Mouse (Mus musculus): ENCODE results near the gene Lin28a. TPM values are rescaled to one million over a fixed set of nuclear protein-coding genes. Genes with fewer than 3 reads are reported as not detected.

The Lin28a gene
- polyA plus RNA-seq, 1 experiment from 2014 or later: 0.37 TPM

- no peak for ATAC-seq (ENCODE audit: low FRiP score)
These were observed 33.9 kb upstream of the Lin28a start for GRCm38 (mm10) chr4:134052560-134052959.

GRCm38 (mm10) chr4:134051912-134052311, 33.3 kb upstream of the Lin28a start:
- 90% methylated on average over 5 of the region's 5 CpGs for WGBS
- no peak overlapping the region for H3K4me2 ChIP-seq
- peaks cover 7% of the 10 kb centered on the region; the same call in 1 of the 2 replicates for H3K4me1 ChIP-seq
- H3K9ac ChIP-seq (replicated peaks): no peak overlapping the region
- H3K27me3 ChIP-seq (replicated peaks): no peaks in the 10 kb centered on the region
- H3K36me3 ChIP-seq: no peaks in the 10 kb centered on the region
- no peaks in the 10 kb centered on the region for H3K9me3 ChIP-seq (replicated peaks)
- H3K27ac ChIP-seq (replicated peaks): no peak overlapping the region
- no peak overlapping the region for H3K4me3 ChIP-seq (replicated peaks)
- ATAC-seq (ENCODE audit: low FRiP score): no peak

More at GRCm38 (mm10) chr4:134052560-134052959, 33.9 kb upstream of the Lin28a start:
- no peaks in the 10 kb centered on the region for H3K9me3 ChIP-seq (replicated peaks)
- no peak overlapping the region for H3K4me2 ChIP-seq
- no peak overlapping the region for H3K4me3 ChIP-seq (replicated peaks)
- 30% methylated on average over 8 of the region's 8 CpGs for WGBS
- no peaks in the 10 kb centered on the region for H3K27me3 ChIP-seq (replicated peaks)
- peaks cover 7% of the 10 kb centered on the region; the same call in 1 of the 2 replicates for H3K4me1 ChIP-seq
- H3K9ac ChIP-seq (replicated peaks): no peak overlapping the region
- no peak overlapping the region for H3K27ac ChIP-seq (replicated peaks)
- H3K36me3 ChIP-seq: no peaks in the 10 kb centered on the region

DNA sequence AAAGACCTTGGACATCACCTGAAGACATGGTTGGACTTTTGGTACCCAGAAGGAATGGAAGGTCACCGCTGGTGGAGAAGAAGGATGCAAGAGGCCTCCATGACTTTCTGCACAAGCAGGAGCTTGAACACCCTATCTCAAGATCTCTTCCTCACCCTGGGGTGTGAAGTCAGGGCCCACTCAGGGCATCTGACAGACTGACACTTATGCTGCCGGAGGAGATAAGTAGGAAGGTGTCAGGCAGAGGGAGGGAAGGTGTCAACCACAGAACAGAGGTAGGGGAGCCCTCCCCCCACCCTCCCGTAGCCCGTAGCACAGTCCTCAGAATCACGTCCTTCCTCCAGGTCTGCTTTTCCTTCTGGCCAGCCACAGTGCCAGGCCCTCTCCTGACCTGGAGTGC, 29.0 kb upstream of the Lin28a start:
- no peaks in the 10 kb centered on the region for H3K36me3 ChIP-seq
- no peaks in the 10 kb centered on the region for H3K27me3 ChIP-seq (replicated peaks)
- no peaks in the 10 kb centered on the region for H3K9me3 ChIP-seq (replicated peaks)
- no peak overlapping the region for H3K4me3 ChIP-seq (replicated peaks)
- H3K4me2 ChIP-seq: no peak overlapping the region
- 88% methylated on average over 5 of the region's 5 CpGs for WGBS
- no peak overlapping the region for H3K27ac ChIP-seq (replicated peaks)
- H3K4me1 ChIP-seq: peaks cover 3% of the 10 kb centered on the region; the same call in 1 of the 2 replicates
- no peak overlapping the region for H3K9ac ChIP-seq (replicated peaks)
- no peak for ATAC-seq (ENCODE audit: low FRiP score)

- H3K36me3 ChIP-seq: no peaks in the 10 kb centered on the region
- ATAC-seq (ENCODE audit: low FRiP score): no peak
- H3K9ac ChIP-seq (replicated peaks): no peak overlapping the region
- H3K4me2 ChIP-seq: no peak overlapping the region
- no peak overlapping the region for H3K4me3 ChIP-seq (replicated peaks)
- H3K27me3 ChIP-seq (replicated peaks): no peaks in the 10 kb centered on the region
- peaks cover 4% of the 10 kb centered on the region; the same call in 1 of the 2 replicates for H3K4me1 ChIP-seq
- no peaks in the 10 kb centered on the region for H3K9me3 ChIP-seq (replicated peaks)
- 61% methylated on average over 2 of the region's 2 CpGs for WGBS
- no peak overlapping the region for H3K27ac ChIP-seq (replicated peaks)
These were observed 24.4 kb upstream of the Lin28a start for GRCm38 (mm10) chr4:134043041-134043440.

- H3K9ac ChIP-seq (replicated peaks): no peak overlapping the region
- WGBS: 52% methylated on average over 9 of the region's 9 CpGs
- no peak overlapping the region for H3K4me2 ChIP-seq
- no peak overlapping the region for H3K4me3 ChIP-seq (replicated peaks)
- H3K27ac ChIP-seq (replicated peaks): no peak overlapping the region
- peaks cover 4% of the 10 kb centered on the region; the same call in 1 of the 2 replicates for H3K4me1 ChIP-seq
- H3K27me3 ChIP-seq (replicated peaks): no peaks in the 10 kb centered on the region
- ATAC-seq (ENCODE audit: low FRiP score): no peak
- no peaks in the 10 kb centered on the region for H3K36me3 ChIP-seq
- H3K9me3 ChIP-seq (replicated peaks): no peaks in the 10 kb centered on the region
These were observed 22.9 kb upstream of the Lin28a start for GRCm38 (mm10) chr4:134041317-134042123.

GRCm38 (mm10) chr4:134035953-134036352, 17.3 kb upstream of the Lin28a start:
- Histone ChIP-seq H3K4me1 (peaks cover 5% of the 10 kb centered on the region; the same call in 1 of the 2 replicates), H3K27me3 (replicated peaks) (no peaks in the 10 kb centered on the region), H3K9me3 (replicated peaks) (no peaks in the 10 kb centered on the region), H3K4me2 (peak overlapping the region; percentile 33; the same call in 1 of the 2 replicates), H3K9ac (replicated peaks) (no peak overlapping the region; the same call in 1 of the 2 replicates), H3K36me3 (no peaks in the 10 kb centered on the region), H3K27ac (replicated peaks) (no peak overlapping the region), H3K4me3 (replicated peaks) (no peak overlapping the region)
- 4% methylated on average over 16 of the region's 16 CpGs for WGBS
- ATAC-seq (ENCODE audit: low FRiP score): no peak

DNA sequence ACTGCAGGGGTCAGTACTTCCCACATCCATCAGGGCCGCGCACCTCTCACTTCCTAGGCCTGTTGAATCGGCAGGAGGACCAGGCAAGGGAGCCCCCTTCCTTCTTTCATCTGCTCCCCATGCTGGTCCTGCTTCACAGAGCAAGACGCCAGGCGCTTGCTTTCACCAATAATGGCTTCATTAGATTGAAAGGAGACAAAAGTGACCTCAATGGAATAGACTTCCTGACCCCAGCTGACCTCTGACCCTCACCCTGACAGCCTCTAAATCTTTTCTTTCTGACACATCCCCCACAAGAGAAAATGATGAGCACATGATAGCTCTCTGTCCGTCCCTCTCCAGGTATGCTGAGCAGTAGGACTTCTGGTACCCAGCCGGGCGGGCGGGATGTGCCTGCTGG, 7.2 kb upstream of the Lin28a start:
- Histone ChIP-seq H3K27ac (replicated peaks) (no peak overlapping the region), H3K9me3 (replicated peaks) (no peaks in the 10 kb centered on the region), H3K27me3 (replicated peaks) (no peaks in the 10 kb centered on the region), H3K9ac (replicated peaks) (no peak overlapping the region), H3K4me3 (replicated peaks) (no peak overlapping the region), H3K4me2 (no peak overlapping the region), H3K4me1 (no peaks in the 10 kb centered on the region), H3K36me3 (no peaks in the 10 kb centered on the region)
- 35% methylated on average over 9 of the region's 9 CpGs for WGBS
- no peak for ATAC-seq (ENCODE audit: low FRiP score)

GRCm38 (mm10) chr4:134020621-134021020, 2.0 kb upstream of the Lin28a start:
- peaks cover 26% of the 10 kb centered on the region for H3K27me3 ChIP-seq (replicated peaks)
- H3K9me3 ChIP-seq (replicated peaks): no peaks in the 10 kb centered on the region
- no peaks in the 10 kb centered on the region for H3K36me3 ChIP-seq
- H3K4me1 ChIP-seq: peaks cover 42% of the 10 kb centered on the region
- no peak overlapping the region for H3K27ac ChIP-seq (replicated peaks)
- WGBS: 4% methylated on average over 11 of the region's 11 CpGs
- no peak for ATAC-seq (ENCODE audit: low FRiP score)
- peak overlapping the region; percentile 5; the same call in 1 of the 2 replicates for H3K4me3 ChIP-seq (replicated peaks)
- H3K4me2 ChIP-seq: peak overlapping the region; percentile 64
- H3K9ac ChIP-seq (replicated peaks): no peak overlapping the region

GRCm38 (mm10) chr4:134019641-134020351, 1.2 kb upstream of the Lin28a start:
- H3K27ac ChIP-seq (replicated peaks): peak overlapping the region; percentile 74
- 3% methylated on average over 16 of the region's 16 CpGs for WGBS
- H3K4me2 ChIP-seq: peak overlapping the region; percentile 64
- H3K9ac ChIP-seq (replicated peaks): peak overlapping the region; percentile 34; the same call in 1 of the 2 replicates
- no peaks in the 10 kb centered on the region for H3K9me3 ChIP-seq (replicated peaks)
- H3K36me3 ChIP-seq: no peaks in the 10 kb centered on the region
- H3K27me3 ChIP-seq (replicated peaks): peaks cover 26% of the 10 kb centered on the region
- ATAC-seq (ENCODE audit: low FRiP score): peak; percentile 85
- H3K4me3 ChIP-seq (replicated peaks): peak overlapping the region; percentile 30
- peaks cover 42% of the 10 kb centered on the region for H3K4me1 ChIP-seq

DNA sequence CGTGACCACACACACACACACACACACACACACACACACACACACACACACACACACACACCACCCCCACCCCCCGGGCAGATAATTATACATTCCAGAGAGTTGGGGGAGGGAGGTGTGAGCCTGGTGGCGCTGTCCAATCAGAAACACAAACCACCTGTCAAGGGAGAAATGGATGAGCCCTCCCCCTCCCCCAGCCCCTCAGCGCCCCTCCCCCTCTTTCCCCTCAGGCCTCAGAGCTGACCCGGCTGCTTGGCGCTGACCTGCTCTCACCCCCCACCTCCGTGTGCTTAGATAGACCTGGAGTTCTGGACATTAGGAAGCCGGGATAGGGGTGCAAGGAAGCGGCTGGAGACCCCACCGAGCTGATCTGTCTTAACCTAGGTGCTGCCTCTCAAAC, 569 bp upstream of the Lin28a start:
- no peak for ATAC-seq (ENCODE audit: low FRiP score)

DNA sequence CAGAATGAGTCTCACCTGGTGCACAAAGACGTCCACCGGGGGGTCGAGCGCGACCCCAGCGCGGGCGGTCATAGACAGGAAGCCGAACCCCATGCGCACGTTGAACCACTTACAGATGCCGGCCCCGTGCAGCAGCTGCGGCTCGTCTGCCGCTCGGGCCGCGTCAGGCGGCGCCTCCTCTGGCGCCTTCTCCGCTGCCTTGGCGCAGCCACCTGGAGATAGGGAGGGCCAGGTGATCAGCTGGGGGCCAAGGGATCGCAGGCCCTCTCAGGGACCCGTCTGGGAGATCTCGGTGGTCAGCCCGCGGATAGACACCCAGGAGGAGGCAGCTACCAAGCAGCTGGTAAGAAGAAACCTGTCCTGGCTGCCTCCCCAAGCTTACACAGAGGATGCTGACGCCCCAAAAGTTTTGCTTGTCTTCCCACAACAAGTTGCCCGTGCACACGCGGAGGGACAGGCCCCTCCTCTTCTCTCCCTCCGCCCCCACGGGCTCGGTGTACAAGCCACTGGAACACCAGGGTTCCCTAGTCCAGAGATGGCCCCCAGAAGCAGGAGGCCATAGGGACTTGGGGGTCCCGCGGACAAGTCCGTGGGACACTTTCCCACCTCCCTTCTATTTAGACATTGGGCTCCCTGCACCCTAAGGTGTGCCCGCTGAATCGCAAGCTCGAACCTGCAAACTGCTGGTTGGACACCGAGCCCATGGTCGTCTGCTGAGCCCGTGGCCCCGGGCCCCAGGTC, 433 bp downstream of the Lin28a start:
- peak overlapping the region; percentile 64 for H3K4me2 ChIP-seq
- H3K4me1 ChIP-seq: peaks cover 42% of the 10 kb centered on the region
- peaks cover 26% of the 10 kb centered on the region for H3K27me3 ChIP-seq (replicated peaks)
- peak overlapping the region; percentile 31; the same call in 1 of the 2 replicates for H3K9ac ChIP-seq (replicated peaks)
- ATAC-seq (ENCODE audit: low FRiP score): no peak
- H3K4me3 ChIP-seq (replicated peaks): peak overlapping the region; percentile 38
- under 1% methylated on average over 46 of the region's 46 CpGs for WGBS
- no peaks in the 10 kb centered on the region for H3K9me3 ChIP-seq (replicated peaks)
- no peaks in the 10 kb centered on the region for H3K36me3 ChIP-seq
- H3K27ac ChIP-seq (replicated peaks): no peak overlapping the region

More for the DNA sequence above, 569 bp upstream of the Lin28a start:
- Histone ChIP-seq H3K4me1 (peaks cover 42% of the 10 kb centered on the region), H3K4me2 (peak overlapping the region; percentile 64), H3K27me3 (replicated peaks) (peaks cover 26% of the 10 kb centered on the region), H3K9me3 (replicated peaks) (no peaks in the 10 kb centered on the region), H3K36me3 (no peaks in the 10 kb centered on the region), H3K27ac (replicated peaks) (peak overlapping the region; percentile 74), H3K9ac (replicated peaks) (no peak overlapping the region), H3K4me3 (replicated peaks) (peak overlapping the region; percentile 30)
- 2% methylated on average over 8 of the region's 10 CpGs for WGBS
